Mouse (Mus musculus): Measurements from ENCODE around the gene Phactr1. TPM values are rescaled to one million over a fixed set of nuclear protein-coding genes. Genes with fewer than 3 reads are reported as not detected.

The Phactr1 gene
- total RNA-seq, 2 experiments from 2014 or later, result 11.0 to 12.5 TPM

- intact Hi-C loops (cut with DNase I), result no loop called here
- DNase-seq, result no peak
These were observed 404.8 kb downstream of the Phactr1 start for GRCm38 (mm10) chr13:43085226-43085625.

GRCm38 (mm10) chr13:43094365-43094764 lies 413.9 kb downstream of the Phactr1 start:
- peak; percentile 44 to 67 for DNase-seq
- intact Hi-C loops (cut with DNase I), result loop anchor here (1.0 kb wide), 1 partner anchor 259 kb away; no protein-coding TSS in a partner anchor

- intact Hi-C loops (cut with DNase I), result no loop called here
These were observed 422.5 kb downstream of the Phactr1 start for GRCm38 (mm10) chr13:43102943-43103342.

DNA sequence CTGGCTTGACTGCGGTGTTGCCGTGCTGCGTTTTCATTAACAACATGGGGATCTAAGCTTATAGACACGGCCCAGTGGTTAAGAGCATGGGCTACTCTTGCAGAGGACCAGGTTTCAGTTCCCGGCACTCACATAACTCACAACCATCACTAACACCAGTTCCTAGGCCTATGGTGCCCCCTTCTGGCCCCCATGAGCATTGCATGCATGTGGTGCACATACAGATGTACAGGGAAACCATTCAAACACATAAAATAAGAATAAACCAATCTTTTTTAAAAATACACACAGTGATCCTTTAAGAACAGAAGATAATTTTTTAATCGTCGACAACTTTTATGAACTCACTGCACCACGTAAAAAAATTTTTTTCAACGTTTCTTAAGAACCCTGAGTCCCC lies 424.1 kb downstream of the Phactr1 start:
- intact Hi-C loops (cut with DNase I), result no loop called here
- no peak for DNase-seq

More at GRCm38 (mm10) chr13:43102943-43103342, 422.5 kb downstream of the Phactr1 start:
- peak; percentile 17 to 18 for DNase-seq

DNA sequence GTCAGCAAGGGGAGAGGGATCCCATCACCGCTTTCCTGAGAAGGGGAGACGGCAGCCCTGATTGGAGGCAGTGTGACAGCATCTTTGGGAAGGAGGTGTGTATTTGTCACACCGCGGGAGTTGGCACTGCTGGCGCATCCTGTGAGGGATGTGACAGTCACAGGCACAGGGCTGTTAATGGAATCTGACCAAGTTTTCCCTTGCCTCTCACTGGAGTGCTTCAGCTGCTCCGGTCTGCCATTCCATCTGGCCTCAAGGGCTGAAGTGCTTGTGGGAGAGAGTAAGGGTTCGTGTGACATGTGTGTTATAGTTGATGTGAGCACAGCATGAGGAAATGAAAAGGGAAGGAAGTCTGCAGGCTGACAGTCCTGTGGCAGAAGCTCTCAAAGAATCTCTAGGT lies 431.9 kb downstream of the Phactr1 start:
- intact Hi-C loops (cut with DNase I), result no loop called here
- no peak for DNase-seq

- no peak for DNase-seq
- intact Hi-C loops (cut with DNase I), result no loop called here
These were observed 432.3 kb downstream of the Phactr1 start for GRCm38 (mm10) chr13:43112707-43113106.

DNA sequence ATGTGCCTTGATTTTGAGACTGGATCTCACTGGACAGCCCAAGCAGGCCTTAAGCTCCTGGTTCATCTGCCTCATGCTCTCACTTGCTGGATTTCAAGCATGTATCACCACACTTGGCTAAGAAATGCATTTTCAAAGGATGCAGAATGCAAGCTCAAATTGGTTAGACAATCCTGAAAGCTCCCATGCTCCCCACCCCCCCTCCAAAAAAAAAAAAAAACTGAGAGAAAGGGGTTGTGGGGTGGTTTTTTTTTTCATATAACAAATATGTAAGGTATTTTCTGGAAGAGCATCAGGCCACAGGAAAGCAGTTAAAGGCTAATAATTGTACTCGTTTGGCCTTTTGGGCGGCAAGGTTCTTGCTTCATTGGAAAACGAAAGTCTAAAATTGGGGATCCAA lies 432.7 kb downstream of the Phactr1 start:
- intact Hi-C loops (cut with DNase I), result no loop called here
- DNase-seq, result no peak

DNA sequence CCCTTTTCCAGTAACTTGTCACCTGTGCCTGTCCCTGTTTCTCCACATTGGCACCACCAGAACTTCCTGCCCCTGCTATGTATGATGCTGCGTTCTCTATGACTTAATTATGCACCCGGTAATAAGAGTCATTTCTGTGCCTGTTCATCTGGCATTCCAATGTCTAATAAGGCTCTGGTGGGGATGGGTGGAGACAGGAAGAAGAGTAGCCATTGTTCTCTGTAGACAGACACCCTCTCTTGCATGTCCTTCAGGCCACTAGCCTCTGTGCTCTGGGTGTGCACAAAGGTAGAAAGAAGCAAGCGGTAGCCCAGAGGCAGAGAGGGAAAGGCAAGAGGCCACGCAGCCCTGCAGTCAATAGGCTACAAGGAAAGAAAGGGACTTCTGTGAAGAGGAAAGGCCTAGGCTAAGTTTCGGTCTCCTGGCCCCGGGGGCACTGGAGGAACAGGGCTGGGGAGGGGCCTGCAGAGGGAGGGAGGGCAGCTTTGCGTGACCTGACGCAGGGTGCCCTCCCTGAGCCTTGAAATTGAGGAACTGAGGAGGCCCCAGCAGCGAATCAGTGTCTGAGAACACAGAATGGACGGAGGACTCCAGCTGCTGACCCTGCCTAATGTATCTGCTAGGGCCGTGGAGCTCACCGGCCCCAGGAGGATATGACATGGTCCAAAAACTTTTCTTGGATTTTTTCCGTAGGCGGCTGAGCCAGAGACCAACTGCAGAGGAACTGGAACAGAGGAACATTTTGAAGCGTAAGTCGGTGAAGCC lies 442.1 kb downstream of the Phactr1 start:
- intact Hi-C loops (cut with DNase I), result no loop called here
- DNase-seq, result peak; percentile 64

DNA sequence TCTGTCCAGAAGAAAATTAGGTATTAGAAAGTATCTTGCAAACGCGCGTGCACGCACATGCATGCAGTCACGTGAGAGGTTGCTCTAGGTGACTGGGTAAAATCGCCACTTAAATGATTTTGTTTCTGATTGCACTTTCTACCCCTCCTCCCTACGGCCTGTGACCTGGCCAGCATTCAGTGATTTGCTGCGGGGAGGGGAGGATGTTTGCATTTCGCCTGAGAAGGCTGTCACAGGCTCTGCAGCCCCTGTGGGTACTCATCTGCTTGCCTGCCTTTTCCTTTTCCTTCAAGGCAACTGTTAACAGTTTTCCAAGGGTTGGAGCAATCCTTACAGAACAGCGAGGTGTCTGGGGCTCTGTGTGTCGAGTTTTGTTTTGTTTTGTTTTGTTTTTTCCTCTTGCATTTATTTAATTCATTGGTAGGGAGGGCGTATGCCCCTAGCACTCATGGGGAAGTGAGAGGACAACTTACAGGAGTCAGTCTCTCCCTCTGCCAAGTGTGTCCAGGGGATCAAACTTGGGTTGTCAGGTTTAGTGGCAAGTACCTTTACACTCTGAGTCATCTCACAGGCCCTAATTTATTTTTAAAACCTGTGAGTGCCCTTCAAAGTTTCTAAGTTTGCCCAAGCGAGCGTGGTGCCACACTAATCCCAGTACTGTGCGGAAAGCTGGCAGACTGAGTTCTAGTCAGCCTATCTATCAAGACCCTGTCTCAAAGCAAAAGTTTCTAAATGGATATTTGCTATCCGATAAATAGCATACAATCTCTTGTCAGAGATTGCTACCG lies 443.7 kb downstream of the Phactr1 start:
- DNase-seq, result peak; percentile 27 to 34
- intact Hi-C loops (cut with DNase I), result no loop called here

- intact Hi-C loops (cut with DNase I), result no loop called here
- no peak for DNase-seq
These were observed 444.3 kb downstream of the Phactr1 start for GRCm38 (mm10) chr13:43124683-43125074.

- intact Hi-C loops (cut with DNase I), result no loop called here
- DNase-seq, result no peak
These were observed 449.7 kb downstream of the Phactr1 start for GRCm38 (mm10) chr13:43130161-43130560.

DNA sequence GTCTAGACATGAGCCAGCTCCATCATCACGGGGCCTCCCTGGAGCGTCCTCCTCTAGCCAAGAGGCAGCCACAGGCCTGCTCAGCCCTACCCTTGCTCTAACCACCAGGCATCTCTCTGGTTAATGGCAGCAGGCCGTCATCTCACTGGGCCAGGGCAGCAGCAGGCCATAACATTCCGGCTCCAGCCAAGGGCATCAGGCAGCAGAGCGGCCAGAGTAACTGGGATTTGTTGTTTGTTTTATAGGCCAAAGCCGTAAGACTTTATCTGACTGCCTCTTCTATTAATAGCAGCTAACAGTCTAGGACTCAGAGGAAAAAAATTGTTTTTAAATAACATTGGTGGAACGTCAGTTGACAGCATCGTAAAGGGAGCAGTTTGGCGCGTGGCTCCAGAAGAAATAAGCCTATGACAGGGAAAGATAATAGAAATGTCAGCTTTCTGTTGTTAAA lies 451.3 kb downstream of the Phactr1 start:
- DNase-seq, result peak; percentile 79 to 81
- intact Hi-C loops (cut with DNase I), result no loop called here

DNA sequence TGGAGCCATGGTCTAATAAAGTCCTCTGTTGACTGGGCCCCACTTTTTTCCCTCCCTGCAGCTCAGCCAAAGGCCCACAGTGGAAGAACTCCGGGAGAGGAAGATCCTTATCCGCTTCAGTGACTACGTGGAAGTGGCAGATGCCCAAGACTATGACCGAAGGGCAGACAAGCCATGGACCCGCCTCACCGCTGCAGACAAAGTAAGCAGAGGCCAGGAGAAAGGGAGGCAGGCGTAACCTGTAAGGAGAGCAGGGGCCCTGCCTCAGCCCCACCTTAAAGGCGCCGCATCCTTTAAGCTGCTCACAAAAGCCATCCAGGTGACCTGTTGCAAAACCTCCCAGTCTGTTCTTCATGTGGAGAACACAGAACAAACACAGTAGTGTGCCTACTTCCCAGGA lies 452.4 kb downstream of the Phactr1 start:
- DNase-seq, result peak; percentile 43 to 44
- intact Hi-C loops (cut with DNase I), result no loop called here

GRCm38 (mm10) chr13:43133400-43133799 lies 453.0 kb downstream of the Phactr1 start:
- intact Hi-C loops (cut with DNase I), result no loop called here
- peak; percentile 42 to 68 for DNase-seq

DNA sequence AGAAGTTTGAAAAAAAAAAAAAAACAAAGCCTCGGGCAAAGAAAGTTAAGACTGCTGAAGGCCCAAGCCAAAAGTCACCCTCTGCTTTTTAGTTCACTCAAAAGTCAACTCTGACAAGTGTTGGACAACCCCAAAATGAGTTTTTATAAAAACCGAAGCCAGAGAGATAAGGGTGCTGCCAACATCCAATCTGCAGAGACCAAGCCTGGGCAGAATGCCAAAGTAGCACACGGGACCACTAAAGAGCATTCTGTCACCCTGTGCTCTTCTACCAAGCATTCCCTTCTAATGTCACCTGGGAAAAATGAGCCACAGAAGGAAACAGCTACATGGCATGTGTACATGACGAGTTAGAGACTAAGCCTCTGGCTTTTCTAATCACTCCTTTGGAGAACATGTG lies 454.0 kb downstream of the Phactr1 start:
- DNase-seq, result peak; percentile 84 to 86
- intact Hi-C loops (cut with DNase I), result no loop called here

DNA sequence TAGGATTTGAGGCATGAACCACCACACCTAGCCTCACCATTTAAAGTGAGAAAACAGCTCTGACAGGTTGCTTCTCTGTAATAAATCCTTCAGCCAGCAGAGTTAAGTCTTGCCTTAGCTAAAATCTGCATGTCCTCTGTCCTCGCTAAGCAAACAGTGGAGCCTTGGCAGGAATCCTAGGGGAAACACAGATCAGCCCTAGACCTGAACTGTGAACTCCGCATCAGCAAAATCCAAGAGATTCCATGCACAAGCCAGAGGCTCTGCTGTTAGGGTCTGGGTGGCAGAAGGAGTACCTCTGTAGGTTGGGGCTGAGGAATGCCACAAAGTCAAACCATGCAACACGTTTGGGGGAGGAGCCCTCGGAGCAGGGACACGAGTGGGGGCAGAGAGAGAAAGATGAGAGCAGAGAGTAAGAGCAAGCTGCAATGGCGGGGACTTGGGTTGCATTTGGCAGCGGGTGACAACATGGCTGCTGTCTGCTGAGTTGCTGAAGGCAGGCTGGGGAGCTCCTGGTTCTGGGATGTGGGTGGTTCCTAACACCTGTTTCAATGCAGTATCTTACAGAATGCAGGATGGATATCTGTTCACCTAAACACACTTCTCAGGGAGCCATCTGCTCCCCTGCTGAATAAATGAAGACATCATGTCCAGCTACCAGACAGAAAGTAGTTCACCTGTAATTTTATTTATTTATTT lies 464.4 kb downstream of the Phactr1 start:
- DNase-seq, result no peak
- intact Hi-C loops (cut with DNase I), result no loop called here

- DNase-seq, result peak in 1 of 2 experiments; percentile 28
- intact Hi-C loops (cut with DNase I), result no loop called here
These were observed 466.3 kb downstream of the Phactr1 start for GRCm38 (mm10) chr13:43146515-43147258.

- intact Hi-C loops (cut with DNase I), result no loop called here
- DNase-seq, result no peak
These were observed 468.3 kb downstream of the Phactr1 start for GRCm38 (mm10) chr13:43148692-43149091.

GRCm38 (mm10) chr13:43149661-43150060 lies 469.2 kb downstream of the Phactr1 start:
- intact Hi-C loops (cut with DNase I), result no loop called here

DNA sequence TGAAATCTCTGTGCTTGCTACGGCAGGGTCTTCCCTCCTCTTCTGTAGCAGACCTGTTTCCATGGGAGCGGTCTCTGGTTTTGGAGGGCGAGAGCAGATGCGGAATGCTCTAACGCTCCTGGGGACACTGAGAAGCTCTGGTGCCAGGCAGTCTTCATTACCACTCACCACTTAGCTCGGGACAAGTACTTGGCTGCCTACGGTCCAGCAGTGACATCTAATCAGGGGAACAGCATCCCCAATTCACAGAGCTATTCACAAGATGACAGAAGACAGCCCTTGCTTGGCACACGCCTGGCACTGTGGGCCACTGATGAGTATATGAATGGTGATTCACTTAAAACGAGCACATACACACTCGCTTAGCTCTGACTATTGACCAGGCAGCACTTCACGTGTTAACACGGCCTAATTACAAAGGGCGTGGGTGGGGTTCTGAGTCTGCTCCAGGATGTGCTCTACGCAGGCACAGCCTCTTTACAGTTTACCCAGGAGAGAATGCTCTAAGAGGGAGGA lies 471.6 kb downstream of the Phactr1 start:
- DNase-seq, result peak; percentile 33 to 57
- intact Hi-C loops (cut with DNase I), result no loop called here

More at GRCm38 (mm10) chr13:43149661-43150060, 469.2 kb downstream of the Phactr1 start:
- no peak for DNase-seq

All from heart, postnatal 10 days (tissue).